Mouse (Mus musculus): ENCODE measurements around the gene Tmem126a. TPM values are rescaled to one million over a fixed set of nuclear protein-coding genes. Genes with fewer than 3 reads are reported as not detected.
A peak's percentile ranks its signal among the peaks of the same experiment; 100 is the strongest.

Gene Tmem126a
- polyA plus RNA-seq (2015; fragmentation: Nextera tagmentation; extraction: Ambion mirVana) = 80.0 and 87.4 TPM in 2 replicates

- H3K36me3 ChIP-seq = peaks cover 6% of the 10 kb centered on the region; the same call in 1 of the 2 replicates
- H3K9ac ChIP-seq = peak within 1 kb of the TSS; percentile 79
- peaks cover 12% of the 10 kb centered on the region; the same call in 1 of the 2 replicates for H3K4me1 ChIP-seq
- WGBS = under 1% methylated on average over 41 of the region's 41 CpGs
- ATAC-seq (ENCODE audit: insufficient number of reproducible peaks, low FRiP score, low TSS enrichment, low read depth) = peak; percentile 89
- peak within 1 kb of the TSS; percentile 96 for H3K27ac ChIP-seq
- H3K4me2 ChIP-seq = peak within 1 kb of the TSS; percentile 59
- no peaks in the 10 kb centered on the region for H3K9me3 ChIP-seq
- peak within 1 kb of the TSS; percentile 78 for H3K4me3 ChIP-seq
- H3K27me3 ChIP-seq = no peaks in the 10 kb centered on the region
Observed at GRCm38 (mm10) chr7:90456845-90457468, at the start of gene Tmem126a. Tmem126a (minus strand) TSS chr7:90457229.

GRCm38 (mm10) chr7:90482607-90483006, 25.6 kb upstream of the Tmem126a start:
- Histone ChIP-seq H3K36me3 (no peaks in the 10 kb centered on the region), H3K27me3 (no peaks in the 10 kb centered on the region)
- ATAC-seq (ENCODE audit: insufficient number of reproducible peaks, low FRiP score, low TSS enrichment, low read depth) = no peak

GRCm38 (mm10) chr7:90476313-90477245, 19.6 kb upstream of the Tmem126a start, which contains the start of gene Dlg2:
Dlg2 (plus strand) TSS chr7:90476672.
- 1% methylated on average over 32 of the region's 32 CpGs for WGBS
- Histone ChIP-seq H3K27ac (peak within 1 kb of the TSS; percentile 82), H3K9ac (peak within 1 kb of the TSS; percentile 56), H3K27me3 (no peaks in the 10 kb centered on the region; the same call in 1 of the 2 replicates), H3K4me2 (peak within 1 kb of the TSS; percentile 96), H3K4me3 (peak within 1 kb of the TSS; percentile 68), H3K4me1 (0 out of 2 replicates have a peak, but pooled peaks cover 12% of the 10 kb centered on the region), H3K9me3 (no peaks in the 10 kb centered on the region), H3K36me3 (no peaks in the 10 kb centered on the region)
- ATAC-seq (ENCODE audit: insufficient number of reproducible peaks, low FRiP score, low TSS enrichment, low read depth) = no peak

More at GRCm38 (mm10) chr7:90482607-90483006, 25.6 kb upstream of the Tmem126a start:
- Histone ChIP-seq H3K27ac (no peak overlapping the region), H3K9me3 (no peaks in the 10 kb centered on the region), H3K9ac (no peak overlapping the region), H3K4me2 (no peak overlapping the region), H3K4me3 (no peak overlapping the region), H3K4me1 (no peaks in the 10 kb centered on the region)
- WGBS = 91% methylated on average over 2 of the region's 2 CpGs

GRCm38 (mm10) chr7:90475793-90476312, 18.8 kb upstream of the Tmem126a start, which contains the start of gene Tmem126b:
Tmem126b (minus strand) TSS chr7:90476001.
- H3K4me3 ChIP-seq = peak within 1 kb of the TSS; percentile 68
- H3K27me3 ChIP-seq = no peaks in the 10 kb centered on the region; the same call in 1 of the 2 replicates
- H3K9me3 ChIP-seq = no peaks in the 10 kb centered on the region
- peak within 1 kb of the TSS; percentile 96 for H3K4me2 ChIP-seq
- under 1% methylated on average over 36 of the region's 36 CpGs for WGBS
- H3K4me1 ChIP-seq = 0 out of 2 replicates have a peak, but pooled peaks cover 12% of the 10 kb centered on the region
- H3K36me3 ChIP-seq = no peaks in the 10 kb centered on the region
- ATAC-seq (ENCODE audit: insufficient number of reproducible peaks, low FRiP score, low TSS enrichment, low read depth) = peak; percentile 100
- peak within 1 kb of the TSS; percentile 56 for H3K9ac ChIP-seq
- H3K27ac ChIP-seq = peak within 1 kb of the TSS; percentile 82

- peaks cover 6% of the 10 kb centered on the region for H3K36me3 ChIP-seq
- H3K4me2 ChIP-seq = no peak overlapping the region
- H3K4me1 ChIP-seq = 0 out of 2 replicates have a peak, but pooled peaks cover 12% of the 10 kb centered on the region
- WGBS = 72% methylated on average over 2 of the region's 2 CpGs
- H3K27ac ChIP-seq = no peak overlapping the region
- no peak for ATAC-seq (ENCODE audit: insufficient number of reproducible peaks, low FRiP score, low TSS enrichment, low read depth)
- no peak overlapping the region for H3K4me3 ChIP-seq
- no peak overlapping the region for H3K9ac ChIP-seq
- no peaks in the 10 kb centered on the region for H3K9me3 ChIP-seq
- H3K27me3 ChIP-seq = no peaks in the 10 kb centered on the region; the same call in 1 of the 2 replicates
Observed at GRCm38 (mm10) chr7:90473511-90473910, 16.5 kb upstream of the Tmem126a start.

- Histone ChIP-seq H3K4me3 (no peak overlapping the region), H3K9ac (no peak overlapping the region), H3K9me3 (no peaks in the 10 kb centered on the region), H3K36me3 (no peaks in the 10 kb centered on the region), H3K4me1 (0 out of 2 replicates have a peak, but pooled peaks cover 5% of the 10 kb centered on the region), H3K4me2 (no peak overlapping the region), H3K27ac (no peak overlapping the region), H3K27me3 (no peaks in the 10 kb centered on the region)
- 90% methylated on average over 5 of the region's 5 CpGs for WGBS
- no peak for ATAC-seq (ENCODE audit: insufficient number of reproducible peaks, low FRiP score, low TSS enrichment, low read depth)
Observed at GRCm38 (mm10) chr7:90461441-90461840, 4.4 kb upstream of the Tmem126a start.

GRCm38 (mm10) chr7:90460930-90461329, 3.9 kb upstream of the Tmem126a start:
- H3K4me2 ChIP-seq = no peak overlapping the region
- 20% methylated on average over 14 of the region's 14 CpGs for WGBS

GRCm38 (mm10) chr7:90460330-90460729, 3.3 kb upstream of the Tmem126a start:
- H3K9me3 ChIP-seq = no peaks in the 10 kb centered on the region
- no peak overlapping the region for H3K4me2 ChIP-seq
- no peak for ATAC-seq (ENCODE audit: insufficient number of reproducible peaks, low FRiP score, low TSS enrichment, low read depth)
- H3K9ac ChIP-seq = no peak overlapping the region
- WGBS = 46% methylated on average over 10 of the region's 10 CpGs
- H3K27ac ChIP-seq = no peak overlapping the region
- H3K4me3 ChIP-seq = no peak overlapping the region
- no peaks in the 10 kb centered on the region for H3K36me3 ChIP-seq
- H3K4me1 ChIP-seq = peaks cover 12% of the 10 kb centered on the region; the same call in 1 of the 2 replicates
- H3K27me3 ChIP-seq = no peaks in the 10 kb centered on the region

More at GRCm38 (mm10) chr7:90460930-90461329, 3.9 kb upstream of the Tmem126a start:
- Histone ChIP-seq H3K36me3 (no peaks in the 10 kb centered on the region), H3K9ac (no peak overlapping the region), H3K9me3 (no peaks in the 10 kb centered on the region), H3K4me1 (peaks cover 8% of the 10 kb centered on the region; the same call in 1 of the 2 replicates), H3K27me3 (no peaks in the 10 kb centered on the region), H3K4me3 (no peak overlapping the region), H3K27ac (no peak overlapping the region)
- ATAC-seq (ENCODE audit: insufficient number of reproducible peaks, low FRiP score, low TSS enrichment, low read depth) = no peak

GRCm38 (mm10) chr7:90457517-90457916, 488 bp upstream of the Tmem126a start:
- peak overlapping the region; percentile 59 for H3K4me2 ChIP-seq
- peak overlapping the region; percentile 96 for H3K27ac ChIP-seq
- 0 out of 2 replicates have a peak, but pooled peaks have one; percentile 25 for ATAC-seq (ENCODE audit: insufficient number of reproducible peaks, low FRiP score, low TSS enrichment, low read depth)
- WGBS = 5% methylated on average over 10 of the region's 10 CpGs
- H3K9me3 ChIP-seq = no peaks in the 10 kb centered on the region
- no peaks in the 10 kb centered on the region for H3K27me3 ChIP-seq
- peaks cover 12% of the 10 kb centered on the region; the same call in 1 of the 2 replicates for H3K4me1 ChIP-seq
- peak overlapping the region; percentile 78 for H3K4me3 ChIP-seq
- H3K36me3 ChIP-seq = peaks cover 6% of the 10 kb centered on the region; the same call in 1 of the 2 replicates
- H3K9ac ChIP-seq = peak overlapping the region; percentile 79

GRCm38 (mm10) chr7:90456149-90456844, 732 bp downstream of the Tmem126a start:
- ATAC-seq (ENCODE audit: insufficient number of reproducible peaks, low FRiP score, low TSS enrichment, low read depth) = no peak
- Histone ChIP-seq H3K9me3 (no peaks in the 10 kb centered on the region), H3K9ac (peak overlapping the region; percentile 79), H3K27ac (peak overlapping the region; percentile 96), H3K4me2 (peak overlapping the region; percentile 59), H3K4me3 (peak overlapping the region; percentile 78), H3K27me3 (no peaks in the 10 kb centered on the region), H3K4me1 (peaks cover 12% of the 10 kb centered on the region; the same call in 1 of the 2 replicates), H3K36me3 (peaks cover 10% of the 10 kb centered on the region; the same call in 1 of the 2 replicates)
- WGBS = 23% methylated on average over 7 of the region's 7 CpGs

GRCm38 (mm10) chr7:90444206-90444605, 12.8 kb downstream of the Tmem126a start:
- Histone ChIP-seq H3K4me1 (no peaks in the 10 kb centered on the region), H3K36me3 (no peaks in the 10 kb centered on the region), H3K9ac (peak overlapping the region; percentile 100), H3K4me2 (peak overlapping the region; percentile 68), H3K27ac (no peak overlapping the region), H3K4me3 (peak overlapping the region; percentile 95), H3K27me3 (no peaks in the 10 kb centered on the region), H3K9me3 (no peaks in the 10 kb centered on the region)
- 0% methylated on average over 6 of the region's 6 CpGs for WGBS
- ATAC-seq (ENCODE audit: insufficient number of reproducible peaks, low FRiP score, low TSS enrichment, low read depth) = no peak
